Mouse (Mus musculus) brain, adult 2 months (tissue): ENCODE data around the gene Guf1.

Experiments
- DNase-seq: peaks from one replicate; pipeline ENCODE4 v3.0.0; 2011; ENCODE audit warnings: low read depth, low spot score

The Guf1 gene

DNA sequence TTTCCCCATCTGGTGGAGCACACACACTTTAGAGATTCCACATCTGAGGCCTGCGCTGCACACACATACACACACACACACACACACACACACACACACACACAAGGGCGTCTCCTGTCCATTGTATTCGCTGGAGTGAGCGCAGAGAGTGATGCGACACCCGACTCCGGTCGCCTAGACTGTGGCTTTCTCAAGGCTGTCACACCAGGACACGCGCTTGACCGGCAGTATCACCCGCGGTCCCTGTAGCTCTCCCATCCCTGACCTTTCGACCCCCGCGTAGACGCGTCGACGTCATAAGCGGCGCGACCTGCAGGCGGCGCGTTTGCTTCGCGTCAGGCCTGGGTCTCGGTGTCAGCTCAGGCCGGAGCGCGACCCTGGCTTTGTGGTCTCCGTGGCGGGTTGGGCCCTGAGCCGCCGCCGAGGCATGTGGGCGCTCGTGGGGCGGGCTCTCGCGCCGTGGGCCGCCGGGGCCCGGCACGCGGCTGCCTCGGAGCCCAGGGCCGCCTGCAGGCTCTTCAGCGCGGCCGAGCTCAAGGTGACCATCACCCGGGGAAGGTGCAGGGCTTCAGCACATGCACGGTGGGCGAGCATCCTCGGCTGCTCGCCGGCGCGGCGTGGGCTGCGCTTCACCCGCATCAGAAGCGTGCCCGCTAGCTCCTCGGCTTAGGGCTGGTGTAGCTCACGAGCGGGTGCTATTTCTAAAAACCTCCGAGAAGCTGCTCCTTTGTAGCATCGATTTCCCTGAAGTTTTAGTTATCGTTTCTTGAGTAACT is at the start of gene Guf1:
Guf1 (plus strand) TSS at position 296 of the 776 bp plus-strand sequence.
- DNase-seq, result peak; percentile 97

DNA sequence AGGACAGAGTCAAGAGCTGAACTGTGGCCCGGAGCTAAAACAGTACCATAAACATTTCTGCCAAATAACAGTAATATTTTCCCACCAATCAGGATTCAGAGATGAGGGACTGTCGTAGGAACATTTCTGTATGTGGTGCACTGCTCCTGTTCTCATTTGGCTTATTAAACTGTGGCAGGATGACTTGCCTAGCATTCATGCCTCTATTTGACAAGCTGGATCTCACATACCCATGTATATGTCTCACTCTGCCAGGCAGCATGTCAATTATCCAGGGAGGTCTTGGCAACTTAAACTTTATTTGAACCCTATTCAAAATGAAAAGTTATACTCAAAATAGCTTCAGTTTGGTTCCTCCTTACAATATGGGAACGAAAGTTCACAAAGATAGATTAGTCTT is 49.7 kb upstream of the Guf1 start:
- no peak for DNase-seq

DNA sequence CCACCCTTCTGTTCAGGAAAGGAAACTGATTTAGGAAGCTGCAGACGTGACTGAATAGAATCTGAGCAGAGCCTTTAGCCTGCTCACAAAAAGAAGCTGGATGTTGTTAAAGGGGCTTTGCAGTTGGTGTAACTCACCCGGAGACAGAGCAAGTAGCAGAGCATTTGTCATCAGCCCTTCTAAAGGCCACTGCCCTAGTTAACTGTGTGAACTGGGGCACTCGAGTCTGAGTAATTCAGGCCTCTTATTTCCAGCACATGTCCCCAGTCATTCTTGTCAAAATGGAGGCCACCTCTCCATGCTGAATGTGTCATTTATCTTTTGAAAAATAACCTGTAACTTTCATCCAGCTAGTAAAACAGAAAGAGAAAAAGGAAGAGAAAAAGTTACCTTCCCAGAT is 45.1 kb upstream of the Guf1 start:
- peak; percentile 10 for DNase-seq

DNA sequence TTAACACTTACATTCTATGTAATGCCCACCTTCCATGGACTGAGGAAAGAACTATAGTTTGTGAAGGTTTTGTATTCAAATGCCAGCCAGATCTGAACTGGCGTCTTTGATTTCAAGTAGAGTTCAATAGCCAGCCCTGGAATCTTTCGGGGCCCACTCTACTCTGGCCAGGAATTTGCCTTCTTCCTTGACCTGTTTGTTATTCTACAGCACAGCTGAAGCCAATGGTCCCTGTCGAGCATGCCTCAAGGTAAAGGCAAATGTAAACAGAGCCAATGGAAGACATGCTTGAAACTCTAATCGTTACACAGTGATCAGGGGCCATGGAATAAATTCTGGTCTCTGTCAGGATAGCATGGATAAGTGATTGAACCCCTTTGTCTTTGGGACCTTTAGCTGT is 44.5 kb upstream of the Guf1 start:
- no peak for DNase-seq

DNA sequence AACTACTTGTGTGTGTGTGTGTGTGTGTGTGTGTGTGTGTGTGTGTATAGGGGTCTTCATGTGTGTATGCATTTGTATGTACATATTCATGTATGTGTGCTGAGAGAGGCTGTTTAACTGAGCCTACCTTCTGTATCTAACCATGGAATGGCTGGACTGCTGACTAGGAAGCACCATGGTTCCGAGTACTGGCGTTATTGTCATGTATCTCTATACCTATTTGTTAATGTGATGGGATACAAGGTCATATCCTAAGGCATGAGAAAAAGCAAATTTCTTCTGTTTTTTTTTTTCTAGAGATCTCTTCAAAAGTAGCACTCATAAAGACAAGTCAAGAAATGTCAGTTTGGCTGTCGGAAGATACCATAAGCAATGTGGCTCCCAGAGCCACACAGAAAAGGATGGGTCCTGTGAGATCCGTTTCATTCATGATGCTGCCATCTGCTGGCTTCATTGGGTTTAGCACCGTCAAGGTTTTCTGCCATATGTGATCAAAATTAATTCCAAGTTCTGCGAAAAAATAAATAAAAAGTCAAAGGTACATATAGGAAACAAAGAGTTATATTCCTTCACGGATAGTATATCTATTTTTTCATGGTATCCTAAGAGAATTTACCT is 36.0 kb upstream of the Guf1 start:
- DNase-seq, result peak; percentile 81

DNA sequence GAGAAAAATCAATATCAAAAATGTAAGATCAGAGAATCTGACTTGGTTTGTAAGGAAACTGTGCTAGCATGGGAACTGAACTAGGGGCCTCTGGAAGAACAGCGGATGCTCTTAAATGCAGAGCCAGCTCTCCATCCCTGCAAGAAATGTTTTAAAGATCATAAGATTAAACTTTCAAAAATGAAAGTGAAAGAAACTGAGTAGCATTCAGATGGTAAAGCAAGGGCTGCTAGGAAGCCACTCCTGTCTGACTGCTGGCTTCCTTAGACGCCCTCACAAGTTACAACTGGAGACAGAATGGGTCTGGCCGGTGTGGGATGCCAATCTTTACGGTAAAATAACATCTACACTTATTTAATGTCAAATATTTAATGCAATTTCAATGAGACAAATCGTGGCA is 34.7 kb upstream of the Guf1 start:
- DNase-seq, result no peak

DNA sequence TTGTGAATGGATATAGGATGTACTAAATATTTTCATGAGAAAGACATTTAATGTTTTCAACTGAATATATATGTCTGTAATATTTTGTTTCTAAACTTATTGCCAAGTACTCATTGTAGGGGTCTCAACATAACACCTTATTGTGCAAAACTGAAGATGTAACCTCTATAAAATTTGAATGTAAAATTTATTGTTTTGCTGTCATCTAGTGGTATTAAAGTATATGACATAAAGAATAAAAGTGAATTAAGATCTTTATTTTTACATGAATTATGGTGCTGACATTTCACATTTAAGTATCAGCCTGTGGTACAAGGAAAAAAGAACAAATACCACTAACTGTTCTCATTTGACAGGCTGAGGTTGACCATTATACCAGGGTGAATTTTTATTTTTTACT is 32.8 kb upstream of the Guf1 start:
- DNase-seq, result no peak

DNA sequence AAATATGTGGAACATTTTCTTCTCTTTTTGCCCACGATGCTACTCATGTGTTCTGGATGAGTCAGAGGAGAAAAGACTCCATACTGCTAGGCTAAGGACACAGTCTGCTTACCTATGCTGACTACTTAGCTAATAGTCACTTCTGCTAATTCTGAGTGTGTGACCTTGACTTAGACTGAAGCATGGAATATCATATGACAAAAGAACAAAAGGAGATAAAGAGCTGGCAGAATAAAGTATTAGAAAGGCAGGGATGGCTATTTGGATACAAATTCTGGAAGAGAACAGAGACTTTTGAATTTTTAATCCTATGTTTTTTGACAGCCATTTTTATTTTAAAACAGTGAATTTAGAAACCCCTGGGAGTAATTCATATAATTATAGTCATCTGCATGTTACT is 15.0 kb upstream of the Guf1 start:
- DNase-seq, result peak; percentile 52

DNA sequence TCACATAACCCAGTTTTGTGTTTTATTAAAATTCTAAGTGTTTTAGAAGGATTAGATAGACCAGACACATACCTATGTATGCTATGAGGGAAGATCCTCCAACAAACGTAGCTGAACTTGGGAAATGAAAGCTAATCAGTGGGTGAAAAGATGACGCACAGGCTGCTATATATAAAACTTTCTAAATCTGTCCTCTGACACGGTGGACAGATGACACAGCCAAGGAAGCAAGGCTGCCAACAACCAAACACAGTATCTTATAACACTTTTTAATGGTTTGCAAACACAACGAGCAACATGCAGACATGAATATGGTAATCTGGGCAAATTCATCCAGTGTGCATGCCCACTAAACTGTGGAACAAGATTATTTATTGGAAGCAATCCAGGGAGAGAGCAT is 14.2 kb upstream of the Guf1 start, which contains the start of gene Yipf7:
Yipf7 (minus strand) TSS at position 160 of the 400 bp plus-strand sequence.
- DNase-seq, result peak; percentile 80

DNA sequence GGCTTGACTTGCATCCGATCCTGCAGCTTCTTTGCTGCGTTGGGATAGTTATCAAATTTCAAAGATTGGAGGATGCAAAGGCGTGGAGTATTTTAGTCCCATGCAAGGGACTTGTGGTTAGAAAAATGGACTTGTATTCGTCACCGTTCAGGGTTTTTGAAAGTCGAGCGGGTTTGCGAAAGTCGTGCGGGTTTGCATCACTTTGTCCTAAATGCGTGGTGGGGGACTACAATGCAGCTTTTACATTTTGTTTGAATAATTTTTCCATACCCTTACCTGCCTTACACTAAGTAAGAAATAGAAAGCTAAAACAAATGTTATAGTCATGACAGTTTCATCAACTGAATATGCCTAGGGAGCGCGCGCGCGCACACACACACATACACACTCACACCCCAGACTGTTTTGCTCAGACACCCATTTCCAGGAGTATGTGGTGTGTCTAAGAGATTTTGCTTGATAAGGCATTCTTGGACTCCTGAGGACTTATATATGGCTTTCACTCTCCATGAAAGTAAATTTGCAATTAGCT is 747 bp downstream of the Guf1 start:
- DNase-seq, result peak; percentile 43

DNA sequence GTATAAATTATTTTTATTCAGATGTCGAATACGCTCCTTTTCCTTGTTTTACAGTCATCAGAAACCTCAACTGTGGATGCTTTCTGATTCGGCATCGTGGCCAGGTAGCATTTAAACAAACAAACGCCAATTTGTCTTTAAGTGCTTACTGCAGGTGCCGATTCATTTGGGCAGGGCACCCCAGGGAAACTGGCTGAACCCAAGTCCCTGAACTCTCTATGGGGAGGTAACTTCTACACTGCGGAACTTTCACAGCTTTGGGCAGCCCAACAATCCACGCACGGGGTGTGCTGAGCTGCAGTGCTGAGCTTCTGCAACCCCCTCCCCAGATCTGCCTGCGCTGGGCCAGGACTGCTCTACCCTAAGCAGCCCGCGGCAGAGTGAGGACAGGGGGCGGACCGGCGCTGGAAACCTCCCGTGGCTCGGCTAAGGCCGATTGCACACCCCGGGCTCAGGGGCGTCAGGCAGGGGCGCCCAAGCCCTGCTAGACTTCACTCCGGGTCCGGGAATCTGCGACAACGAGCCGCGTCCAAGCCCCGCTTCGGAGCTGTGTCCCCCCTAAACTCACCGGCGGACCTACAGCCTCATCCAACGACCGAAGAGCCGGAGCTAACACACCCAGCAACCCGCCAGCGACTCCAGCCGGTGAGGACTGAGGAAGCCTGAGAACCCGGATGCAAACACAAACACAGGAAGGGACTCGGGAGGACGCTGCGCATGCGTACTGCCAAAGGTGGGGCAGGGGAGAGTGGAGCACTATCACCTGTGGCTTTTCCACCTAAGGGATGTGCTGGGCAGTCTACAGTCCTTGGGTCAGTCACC is 35.1 kb downstream of the Guf1 start, which contains the start of gene Gnpda2:
Gnpda2 (minus strand) TSS at position 701 of the 822 bp plus-strand sequence.
- peak; percentile 97 for DNase-seq

DNA sequence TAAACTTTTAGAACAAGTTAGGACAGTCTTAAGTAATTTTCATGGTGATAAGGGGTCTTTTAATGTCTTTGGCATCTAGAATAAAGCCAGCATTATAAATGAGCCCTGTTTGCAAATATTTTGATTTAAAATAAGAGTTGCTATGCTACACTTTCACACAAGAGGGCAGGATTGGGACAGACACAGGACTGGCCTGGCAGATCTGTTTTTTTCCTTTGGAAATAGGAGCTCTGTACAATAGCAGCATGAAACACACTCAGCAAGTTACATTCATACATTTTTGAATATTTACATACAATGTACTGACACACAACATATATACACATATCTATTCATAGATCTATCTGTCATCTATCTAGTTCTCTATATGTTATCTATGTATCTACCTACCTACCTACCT is 44.3 kb downstream of the Guf1 start:
- DNase-seq, result peak; percentile 59

DNA sequence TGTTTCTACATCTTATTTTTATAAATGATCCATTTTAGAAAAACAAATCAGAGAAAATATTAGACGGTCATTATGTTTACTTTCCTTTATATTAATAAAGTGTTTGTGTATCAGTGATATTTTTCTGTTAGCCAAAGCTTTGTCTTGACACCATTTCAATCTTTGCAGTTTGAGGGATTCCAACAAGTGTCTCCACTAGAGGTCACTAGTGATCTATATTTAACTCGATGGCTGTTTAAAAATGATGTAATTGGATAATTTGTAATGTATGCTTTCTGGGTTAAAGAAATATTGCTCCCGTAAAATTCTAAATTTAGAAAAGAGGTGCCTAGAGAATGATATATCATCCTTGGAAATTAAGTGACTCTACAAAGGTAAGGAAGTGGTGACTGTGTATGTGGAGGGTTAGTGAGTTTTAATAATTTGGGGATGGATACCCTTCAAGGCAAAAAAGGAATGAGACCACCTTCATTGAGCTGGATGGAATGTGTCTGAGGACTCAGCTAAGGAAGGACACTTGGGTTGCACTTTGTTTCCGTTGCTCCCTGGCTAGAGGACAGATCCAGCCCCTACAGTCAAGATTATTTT is 56.6 kb downstream of the Guf1 start:
- peak; percentile 51 for DNase-seq

DNA sequence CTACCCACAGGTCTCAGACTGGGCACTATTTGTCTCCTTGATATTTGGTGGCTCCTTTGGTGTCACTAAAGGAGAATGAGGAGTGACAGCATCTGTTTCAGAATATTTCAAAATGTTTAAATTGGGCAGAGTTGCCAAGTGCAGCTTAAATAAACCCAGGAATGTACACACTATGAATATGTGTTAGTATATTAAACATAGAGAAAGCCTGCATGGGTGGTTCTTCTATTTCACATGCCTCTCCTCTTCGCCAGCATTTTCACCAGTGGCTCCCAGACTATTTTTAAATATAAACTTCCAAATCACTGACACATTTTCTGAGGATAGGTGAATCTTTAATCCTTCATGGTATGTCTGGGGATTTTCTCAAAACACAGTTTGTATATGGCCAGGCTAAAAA is 64.2 kb downstream of the Guf1 start:
- peak; percentile 32 for DNase-seq
